Mouse (Mus musculus) hindbrain, postnatal 0 days (tissue): ENCODE measurements around the gene Kctd11. TPM values are rescaled to one million over a fixed set of nuclear protein-coding genes. Genes with fewer than 3 reads are reported as not detected.

Experiments used
- ATAC-seq: fragments of 200-750 bp; cut with Nextera tagmentation; 2 replicates; pipeline ENCODE4 v1.8.0; 2017; ENCODE audit warnings: mild to moderate bottlenecking, moderate TSS enrichment, moderate library complexity
- DNase-seq: peaks from one replicate; pipeline ENCODE4 v3.0.0-alpha.2; 2015; ENCODE audit warnings: low spot score
- H3K27ac ChIP-seq: fragments of 300-500 bp; sonication (generic); 2 replicates; pipeline ENCODE4 v1.5.1; 2014; ENCODE audit warnings: mild to moderate bottlenecking
- H3K27me3 ChIP-seq: fragments of 300-500 bp; sonication (generic); 2 replicates; pipeline ENCODE4 v1.6.1; 2014; ENCODE audit warnings: low read length, mixed read lengths; ENCODE audit not compliant: insufficient read depth
- H3K36me3 ChIP-seq: fragments of 300-500 bp; sonication (generic); 2 replicates; pipeline ENCODE4 v1.6.1; 2014; ENCODE audit warnings: low read length, mixed read lengths; ENCODE audit not compliant: insufficient read depth
- H3K4me1 ChIP-seq: fragments of 300-500 bp; sonication (generic); 2 replicates; pipeline ENCODE4 v1.6.1; 2014; ENCODE audit warnings: antibody characterized with exemption, low read length, mixed read lengths; ENCODE audit not compliant: insufficient read depth
- H3K4me2 ChIP-seq: fragments of 300-500 bp; sonication (generic); 2 replicates; pipeline ENCODE4 v1.6.1; 2014; ENCODE audit warnings: low read depth, mild to moderate bottlenecking, low read length, moderate library complexity, mixed read lengths
- H3K4me3 ChIP-seq: fragments of 300-500 bp; sonication (generic); 2 replicates; pipeline ENCODE4 v1.5.1; 2014; ENCODE audit warnings: low read length
- H3K9ac ChIP-seq: fragments of 300-500 bp; sonication (generic); replicated peaks from 2 replicates; pipeline ENCODE4 v1.6.1; 2014; ENCODE audit warnings: mild to moderate bottlenecking, low read length, moderate library complexity, mixed read lengths
- H3K9me3 ChIP-seq: fragments of 300-500 bp; sonication (generic); 2 replicates; pipeline ENCODE4 v1.6.1; 2016; ENCODE audit warnings: low read length, mixed read lengths
- CTCF ChIP-seq: IDR thresholded peaks from 2 replicates; pipeline ENCODE4 v1.5.1; 2016; ENCODE audit warnings: antibody characterized with exemption, control low read depth, low read depth
- WGBS: fragments of 180-500 bp; shearing (Covaris S2); extraction: QIAGEN DNeasy Blood & Tissue Kit; methylation state at CpG from one replicate; pipeline ENCODE4 v1.1.7; 2014; 5-methylcytosine and 5-hydroxymethylcytosine counted together
- polyA plus RNA-seq: library from polyadenylated mRNA; unstranded; fragments of >200 nt; fragmentation: Nextera tagmentation; extraction: Ambion mirVana; gene quantifications from 2 replicates; pipeline ENCODE4 v1.2.1, GENCODE M21; 2015
- total RNA-seq: library from RNA; depleted of rRNA; stranded (reverse); fragments of >200 nt; gene quantifications from 2 replicates; pipeline ENCODE4 v1.2.3, GENCODE M21; 2014

Gene Kctd11
- total and polyA plus RNA-seq, 2 experiments from 2014 or later: 1.3 to 2.0 TPM

GRCm38 (mm10) chr11:69915667-69916627 is 34.7 kb upstream of the Kctd11 start:
- Histone ChIP-seq H3K36me3 (peaks cover 52% of the 10 kb centered on the region), H3K27ac (no peak overlapping the region), H3K9me3 (no peaks in the 10 kb centered on the region), H3K9ac (no peak overlapping the region), H3K4me1 (peaks cover 15% of the 10 kb centered on the region), H3K4me3 (no peak overlapping the region), H3K4me2 (no peak overlapping the region), H3K27me3 (no peaks in the 10 kb centered on the region)
- DNase-seq (no peak), ATAC-seq (no peak)
- peak; percentile 37 for TF ChIP-seq CTCF
- WGBS: 70% methylated on average over 5 of the region's 5 CpGs

- Histone ChIP-seq H3K4me1 (peaks cover 15% of the 10 kb centered on the region), H3K9me3 (no peaks in the 10 kb centered on the region), H3K9ac (peak overlapping the region; percentile 93; the same call in 1 of the 2 replicates), H3K36me3 (peaks cover 61% of the 10 kb centered on the region), H3K4me2 (peak overlapping the region; percentile 97), H3K4me3 (peak overlapping the region; percentile 84), H3K27ac (no peak overlapping the region), H3K27me3 (no peaks in the 10 kb centered on the region)
- 39% methylated on average over 9 of the region's 9 CpGs for WGBS
- TF ChIP-seq CTCF: no peak
- DNase-seq (no peak), ATAC-seq (no peak)
These were observed 33.8 kb upstream of the Kctd11 start for GRCm38 (mm10) chr11:69914917-69915430.

- Histone ChIP-seq H3K9me3 (no peaks in the 10 kb centered on the region), H3K4me3 (peak overlapping the region; percentile 84), H3K4me1 (peaks cover 11% of the 10 kb centered on the region), H3K36me3 (peaks cover 67% of the 10 kb centered on the region), H3K27ac (peak overlapping the region; percentile 91), H3K27me3 (no peaks in the 10 kb centered on the region), H3K9ac (peak overlapping the region; percentile 93), H3K4me2 (peak overlapping the region; percentile 97)
- no peak for TF ChIP-seq CTCF
- no peak for DNase-seq
- no peak for ATAC-seq
- WGBS: 4% methylated on average over 17 of the region's 17 CpGs
These were observed 33.2 kb upstream of the Kctd11 start for GRCm38 (mm10) chr11:69914372-69914764.

DNA sequence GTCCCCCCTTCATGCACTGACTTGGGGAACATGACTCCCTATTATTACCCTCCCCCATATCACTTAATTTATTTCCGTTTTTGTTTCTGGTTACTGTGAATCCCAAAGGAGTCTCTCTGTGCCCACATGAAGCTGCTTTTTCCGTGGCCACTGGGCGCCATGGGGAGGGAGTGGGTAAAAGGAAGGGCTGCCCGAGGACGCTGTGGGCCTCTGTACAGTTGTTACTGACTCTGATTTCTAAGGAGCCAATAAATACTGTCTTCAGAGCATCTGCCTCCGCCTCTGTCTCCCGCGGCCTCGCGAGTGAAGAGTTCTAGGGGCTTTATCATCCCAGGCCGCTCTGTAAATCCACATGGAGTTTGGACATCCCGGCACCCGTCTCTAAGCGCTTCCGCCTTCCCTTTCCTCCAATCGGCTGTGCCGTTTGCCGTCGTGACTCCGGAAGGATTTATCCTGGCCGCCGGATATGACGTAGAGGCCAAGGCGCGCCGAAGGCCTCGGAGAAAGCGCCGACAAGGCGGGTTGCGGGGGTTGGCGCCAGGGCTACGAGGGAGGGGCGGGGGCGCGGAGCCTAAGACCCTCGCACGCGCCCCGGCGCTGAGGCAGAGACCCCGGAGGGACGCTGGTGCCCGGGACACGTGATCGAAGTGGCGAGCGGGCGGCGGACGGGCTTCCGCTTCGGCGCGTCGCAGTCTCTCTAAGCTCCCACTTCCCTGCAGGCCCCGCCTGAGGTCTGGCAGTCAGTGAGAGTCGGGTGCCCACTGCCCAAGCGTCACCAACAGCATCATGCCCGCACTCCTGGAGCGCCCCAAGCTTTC is 32.6 kb upstream of the Kctd11 start, which contains the start of gene Gps2:
Gene Gps2, plus strand, starts transcription at position 335 of the 818 bp plus-strand sequence.
- no peak for TF ChIP-seq CTCF
- peak within 1 kb of the TSS; percentile 84 for H3K4me3 ChIP-seq
- DNase-seq (peak; percentile 97), ATAC-seq (peak; percentile 94)
- H3K9ac ChIP-seq: peak within 1 kb of the TSS; percentile 93
- H3K4me1 ChIP-seq: peaks cover 8% of the 10 kb centered on the region; the same call in 1 of the 2 replicates
- peak within 1 kb of the TSS; percentile 91 for H3K27ac ChIP-seq
- H3K4me2 ChIP-seq: peak within 1 kb of the TSS; percentile 97
- no peaks in the 10 kb centered on the region for H3K27me3 ChIP-seq
- H3K9me3 ChIP-seq: no peaks in the 10 kb centered on the region
- H3K36me3 ChIP-seq: peaks cover 68% of the 10 kb centered on the region
- 1% methylated on average over 57 of the region's 61 CpGs for WGBS

- H3K9me3 ChIP-seq: no peaks in the 10 kb centered on the region
- peaks cover 8% of the 10 kb centered on the region; the same call in 1 of the 2 replicates for H3K4me1 ChIP-seq
- peak overlapping the region; percentile 93; the same call in 1 of the 2 replicates for H3K9ac ChIP-seq
These were observed 31.7 kb upstream of the Kctd11 start for GRCm38 (mm10) chr11:69912716-69913530.

More at GRCm38 (mm10) chr11:69912716-69913530, 31.7 kb upstream of the Kctd11 start:
- no peak for TF ChIP-seq CTCF
- H3K4me3 ChIP-seq: peak overlapping the region; percentile 84
- DNase-seq (no peak), ATAC-seq (no peak)
- H3K27me3 ChIP-seq: no peaks in the 10 kb centered on the region
- H3K36me3 ChIP-seq: peaks cover 70% of the 10 kb centered on the region
- 80% methylated on average over 15 of the region's 15 CpGs for WGBS
- H3K27ac ChIP-seq: peak overlapping the region; percentile 91; the same call in 1 of the 2 replicates
- H3K4me2 ChIP-seq: peak overlapping the region; percentile 97
